Mouse (Mus musculus): ENCODE measurements around the gene LTO1. TPM values are rescaled to one million over a fixed set of nuclear protein-coding genes. Genes with fewer than 3 reads are reported as not detected.

LTO1 gene
- polyA plus RNA-seq (2014; fragmentation: Nextera tagmentation; extraction: Ambion mirVana): 22.6 and 23.3 TPM in 2 replicates

DNA sequence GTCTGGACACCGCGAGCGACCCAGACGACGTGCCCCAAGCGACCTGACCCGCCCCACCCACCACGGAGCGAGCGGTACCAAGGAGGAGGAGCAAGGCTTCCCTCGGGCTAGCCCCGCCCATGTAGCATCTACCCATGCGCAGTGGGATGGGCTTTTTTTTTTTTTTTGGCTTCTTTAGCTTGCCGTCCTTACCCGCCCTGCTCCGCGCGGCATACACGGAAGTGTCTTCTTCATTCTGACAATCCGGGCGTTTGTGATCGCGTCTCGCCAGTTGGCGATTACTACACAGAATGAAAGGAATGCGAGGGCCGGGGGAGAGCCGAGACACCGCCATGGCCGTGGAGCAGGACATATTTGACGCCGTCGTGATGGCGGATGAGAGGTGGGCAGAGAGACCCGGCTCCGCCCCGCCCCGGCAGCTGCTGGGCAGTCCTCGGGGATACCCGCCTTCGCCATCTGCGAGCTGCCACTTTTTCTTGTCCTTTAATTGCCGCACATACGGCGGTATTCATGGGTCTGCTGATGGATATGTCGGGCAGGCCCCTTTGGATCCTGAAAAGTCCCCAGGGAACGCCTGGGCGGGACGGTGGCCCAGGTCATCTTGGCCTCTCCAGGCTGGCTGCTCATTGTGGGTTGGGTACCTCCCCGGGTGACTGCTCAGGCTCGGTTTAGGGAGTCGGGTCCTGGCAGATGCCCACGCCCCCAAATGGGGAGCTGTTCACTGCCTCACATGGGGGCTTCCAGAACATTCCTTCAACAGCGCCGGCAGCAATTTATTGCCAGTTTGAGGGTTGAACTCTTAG, at the start of gene LTO1:
TSS of gene LTO1 (plus strand) at position 153 of the 803 bp plus-strand sequence.
- Histone ChIP-seq H3K4me3 (ENCODE audit: low read depth, low read length) (peak within 1 kb of the TSS; percentile 63), H3K36me3 (ENCODE audit: control insufficient read depth, insufficient read depth, low read length) (peaks cover 7% of the 10 kb centered on the region; the same call in 1 of the 2 replicates), H3K27ac (replicated peaks; ENCODE audit: low read depth, low read length) (no peak within 1 kb of the TSS), H3K9me3 (ENCODE audit: control insufficient read depth, low read length) (no peaks in the 10 kb centered on the region), H3K9ac (ENCODE audit: low read length) (peak within 1 kb of the TSS; percentile 72), H3K27me3 (ENCODE audit: control insufficient read depth, insufficient read depth, low read length) (no peaks in the 10 kb centered on the region), H3K4me1 (ENCODE audit: control insufficient read depth, insufficient read depth, low read length) (peaks cover 8% of the 10 kb centered on the region), H3K4me2 (ENCODE audit: low read depth, severe bottlenecking) (peak within 1 kb of the TSS; percentile 92)
- ATAC-seq (ENCODE audit: insufficient number of reproducible peaks, low FRiP score, low TSS enrichment, low read depth) (peak; percentile 87), DNase-seq (ENCODE audit: low spot score) (peak; percentile 92)
- WGBS: under 1% methylated on average over 55 of the region's 55 CpGs

DNA sequence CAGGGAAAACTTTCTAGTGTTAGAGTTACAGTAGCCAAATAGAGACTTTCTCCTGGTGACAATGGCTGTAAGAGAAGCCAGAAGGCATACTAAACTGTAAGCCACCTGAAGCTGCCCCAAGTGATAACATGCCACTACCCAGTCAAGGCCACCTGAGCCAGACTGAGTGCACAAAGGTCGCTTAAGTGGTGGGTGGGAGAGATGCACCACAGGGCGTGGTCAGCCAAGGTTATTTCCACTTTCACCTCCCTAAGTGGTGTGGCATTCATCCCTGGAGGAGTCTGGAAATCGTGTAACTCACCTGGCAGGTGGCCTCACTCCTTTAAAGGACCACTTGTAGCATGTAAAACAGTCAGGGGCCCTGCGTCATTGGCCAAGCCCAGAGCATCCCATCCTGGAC, 47.7 kb upstream of the LTO1 start:
- Histone ChIP-seq H3K9me3 (ENCODE audit: control insufficient read depth, low read length) (no peaks in the 10 kb centered on the region), H3K27ac (replicated peaks; ENCODE audit: low read depth, low read length) (no peak overlapping the region), H3K36me3 (ENCODE audit: control insufficient read depth, insufficient read depth, low read length) (no peaks in the 10 kb centered on the region), H3K4me3 (ENCODE audit: low read depth, low read length) (no peak overlapping the region), H3K9ac (ENCODE audit: low read length) (no peak overlapping the region), H3K27me3 (ENCODE audit: control insufficient read depth, insufficient read depth, low read length) (peaks cover 36% of the 10 kb centered on the region), H3K4me2 (ENCODE audit: low read depth, severe bottlenecking) (no peak overlapping the region), H3K4me1 (ENCODE audit: control insufficient read depth, insufficient read depth, low read length) (no peaks in the 10 kb centered on the region)
- WGBS: 74% methylated on average over 4 of the region's 4 CpGs
- DNase-seq (ENCODE audit: low spot score): no peak
- no peak for ATAC-seq (ENCODE audit: insufficient number of reproducible peaks, low FRiP score, low TSS enrichment, low read depth)

DNA sequence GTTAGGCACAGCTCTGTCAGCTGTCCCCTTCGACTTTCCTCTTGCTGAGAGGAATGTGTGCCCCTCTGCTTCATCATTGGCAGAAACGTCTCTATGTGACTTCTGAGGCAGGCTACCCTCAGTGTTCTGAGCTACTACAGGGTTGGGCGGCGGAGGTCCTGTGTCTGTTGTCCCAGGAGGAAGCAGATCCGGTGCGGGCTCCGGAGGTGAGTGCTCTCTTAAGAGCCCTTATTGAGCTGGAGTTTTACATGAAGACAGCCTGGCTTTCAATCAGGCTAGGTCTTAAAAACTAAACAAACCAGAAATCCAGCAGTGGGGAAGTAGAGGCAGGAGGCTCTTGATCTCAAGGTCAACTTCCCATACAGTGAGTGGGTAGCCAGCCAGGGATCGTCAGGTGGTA, 47.3 kb upstream of the LTO1 start:
- no peaks in the 10 kb centered on the region for H3K9me3 ChIP-seq (ENCODE audit: control insufficient read depth, low read length)
- 79% methylated on average over 8 of the region's 8 CpGs for WGBS
- peaks cover 32% of the 10 kb centered on the region for H3K27me3 ChIP-seq (ENCODE audit: control insufficient read depth, insufficient read depth, low read length)
- no peaks in the 10 kb centered on the region for H3K4me1 ChIP-seq (ENCODE audit: control insufficient read depth, insufficient read depth, low read length)
- H3K4me3 ChIP-seq (ENCODE audit: low read depth, low read length): no peak overlapping the region
- H3K4me2 ChIP-seq (ENCODE audit: low read depth, severe bottlenecking): no peak overlapping the region
- ATAC-seq (ENCODE audit: insufficient number of reproducible peaks, low FRiP score, low TSS enrichment, low read depth): no peak
- no peak for DNase-seq (ENCODE audit: low spot score)
- H3K27ac ChIP-seq (replicated peaks; ENCODE audit: low read depth, low read length): no peak overlapping the region
- H3K36me3 ChIP-seq (ENCODE audit: control insufficient read depth, insufficient read depth, low read length): no peaks in the 10 kb centered on the region
- H3K9ac ChIP-seq (ENCODE audit: low read length): no peak overlapping the region

DNA sequence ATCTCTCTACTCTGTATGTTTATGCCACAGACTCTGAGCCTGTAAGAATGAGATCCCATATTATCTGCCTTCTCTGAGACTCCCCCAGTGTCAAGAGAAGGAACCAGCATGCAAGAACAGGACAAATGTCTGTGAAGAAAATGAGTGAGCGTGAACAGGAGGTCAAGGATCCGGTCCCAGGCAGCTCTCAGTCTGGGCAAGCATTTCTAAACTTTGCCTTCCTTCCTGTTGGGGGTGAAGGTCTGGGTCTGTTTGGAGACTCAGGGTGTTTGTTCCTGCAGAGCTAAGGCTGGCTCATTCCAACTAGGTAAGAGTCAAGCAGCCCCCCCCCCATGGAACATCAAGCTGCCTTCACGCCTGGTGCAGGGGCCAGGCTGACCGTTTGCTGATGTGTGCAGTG, 42.5 kb upstream of the LTO1 start:
- no peaks in the 10 kb centered on the region for H3K27me3 ChIP-seq (ENCODE audit: control insufficient read depth, insufficient read depth, low read length)
- no peaks in the 10 kb centered on the region for H3K4me1 ChIP-seq (ENCODE audit: control insufficient read depth, insufficient read depth, low read length)
- H3K36me3 ChIP-seq (ENCODE audit: control insufficient read depth, insufficient read depth, low read length): no peaks in the 10 kb centered on the region
- DNase-seq (ENCODE audit: low spot score) (no peak), ATAC-seq (ENCODE audit: insufficient number of reproducible peaks, low FRiP score, low TSS enrichment, low read depth) (no peak)
- WGBS: 60% methylated on average over 4 of the region's 4 CpGs
- H3K9ac ChIP-seq (ENCODE audit: low read length): no peak overlapping the region
- H3K27ac ChIP-seq (replicated peaks; ENCODE audit: low read depth, low read length): no peak overlapping the region
- H3K4me3 ChIP-seq (ENCODE audit: low read depth, low read length): no peak overlapping the region
- H3K9me3 ChIP-seq (ENCODE audit: control insufficient read depth, low read length): no peaks in the 10 kb centered on the region
- no peak overlapping the region for H3K4me2 ChIP-seq (ENCODE audit: low read depth, severe bottlenecking)

DNA sequence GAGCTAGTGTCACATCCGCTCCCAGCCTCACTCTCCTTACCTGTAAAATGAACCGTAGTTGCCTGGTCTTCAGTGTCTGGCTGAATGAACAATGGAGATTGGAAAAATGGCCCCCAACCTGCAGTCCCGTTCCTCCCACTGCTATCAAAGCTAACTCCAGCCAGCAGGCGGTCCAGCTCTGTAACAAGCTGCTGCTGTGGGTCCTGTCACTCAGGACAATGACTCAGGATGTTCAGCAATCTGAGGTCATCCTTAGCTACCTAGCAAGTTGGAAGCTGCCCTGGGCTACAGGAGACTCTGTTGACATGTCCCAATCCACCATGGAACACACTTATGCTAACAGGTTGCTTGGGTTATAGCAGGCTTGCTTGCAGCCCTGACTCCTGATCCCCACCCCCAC, 41.7 kb upstream of the LTO1 start:
- WGBS: 78% methylated on average over 4 of the region's 4 CpGs
- H3K9me3 ChIP-seq (ENCODE audit: control insufficient read depth, low read length): no peaks in the 10 kb centered on the region
- no peaks in the 10 kb centered on the region for H3K27me3 ChIP-seq (ENCODE audit: control insufficient read depth, insufficient read depth, low read length)
- no peak overlapping the region for H3K4me3 ChIP-seq (ENCODE audit: low read depth, low read length)
- no peak for DNase-seq (ENCODE audit: low spot score)
- H3K4me1 ChIP-seq (ENCODE audit: control insufficient read depth, insufficient read depth, low read length): no peaks in the 10 kb centered on the region
- no peaks in the 10 kb centered on the region for H3K36me3 ChIP-seq (ENCODE audit: control insufficient read depth, insufficient read depth, low read length)
- no peak overlapping the region for H3K27ac ChIP-seq (replicated peaks; ENCODE audit: low read depth, low read length)
- H3K4me2 ChIP-seq (ENCODE audit: low read depth, severe bottlenecking): no peak overlapping the region
- ATAC-seq (ENCODE audit: insufficient number of reproducible peaks, low FRiP score, low TSS enrichment, low read depth): no peak
- H3K9ac ChIP-seq (ENCODE audit: low read length): no peak overlapping the region

DNA sequence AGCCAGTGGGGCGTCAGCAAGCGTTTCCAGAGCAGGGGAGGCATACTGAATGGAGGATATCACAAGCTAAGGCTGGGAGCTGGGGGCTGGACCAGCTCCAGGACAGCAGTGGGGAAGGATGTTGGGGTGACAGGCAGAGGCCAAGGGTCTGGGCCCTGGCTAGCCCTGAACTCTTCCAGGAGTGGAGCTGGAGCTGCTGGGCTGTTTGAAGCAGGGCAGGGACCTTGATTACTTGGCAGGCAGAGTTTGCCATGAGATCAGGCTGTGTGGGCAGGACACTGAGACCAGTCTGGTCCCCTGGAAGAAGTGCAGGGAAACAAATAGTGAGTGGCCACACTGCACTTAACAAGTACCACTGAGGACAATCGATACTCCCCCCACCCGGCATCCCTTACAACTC, 40.7 kb upstream of the LTO1 start:
- no peak overlapping the region for H3K27ac ChIP-seq (replicated peaks; ENCODE audit: low read depth, low read length)
- no peak overlapping the region for H3K9ac ChIP-seq (ENCODE audit: low read length)
- H3K27me3 ChIP-seq (ENCODE audit: control insufficient read depth, insufficient read depth, low read length): no peaks in the 10 kb centered on the region
- H3K36me3 ChIP-seq (ENCODE audit: control insufficient read depth, insufficient read depth, low read length): no peaks in the 10 kb centered on the region
- H3K4me2 ChIP-seq (ENCODE audit: low read depth, severe bottlenecking): no peak overlapping the region
- DNase-seq (ENCODE audit: low spot score): no peak
- no peaks in the 10 kb centered on the region for H3K4me1 ChIP-seq (ENCODE audit: control insufficient read depth, insufficient read depth, low read length)
- H3K9me3 ChIP-seq (ENCODE audit: control insufficient read depth, low read length): no peaks in the 10 kb centered on the region
- no peak for ATAC-seq (ENCODE audit: insufficient number of reproducible peaks, low FRiP score, low TSS enrichment, low read depth)
- H3K4me3 ChIP-seq (ENCODE audit: low read depth, low read length): no peak overlapping the region
- 65% methylated on average over 4 of the region's 4 CpGs for WGBS

DNA sequence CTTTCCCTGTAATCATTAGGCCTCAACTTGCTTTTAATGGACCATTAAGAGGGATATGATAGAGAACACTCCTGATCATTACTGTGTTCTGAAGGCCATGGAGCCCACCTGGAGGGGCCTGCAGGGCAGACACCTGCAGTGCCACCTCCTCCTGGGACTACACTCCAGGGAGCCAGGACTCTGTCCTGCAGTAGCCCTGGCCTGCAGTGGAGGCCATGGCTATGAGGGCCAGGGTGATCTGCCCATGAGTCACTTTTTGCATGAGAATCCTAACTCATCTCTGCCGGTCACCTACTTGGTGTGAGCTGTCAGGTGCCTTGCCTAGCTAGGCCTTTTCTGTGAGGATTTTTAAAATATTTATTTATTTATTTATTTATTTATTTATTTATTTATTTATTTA, 36.5 kb upstream of the LTO1 start:
- Histone ChIP-seq H3K4me2 (ENCODE audit: low read depth, severe bottlenecking) (no peak overlapping the region), H3K27me3 (ENCODE audit: control insufficient read depth, insufficient read depth, low read length) (no peaks in the 10 kb centered on the region), H3K4me1 (ENCODE audit: control insufficient read depth, insufficient read depth, low read length) (0 out of 2 replicates have a peak, but pooled peaks cover 3% of the 10 kb centered on the region), H3K9ac (ENCODE audit: low read length) (no peak overlapping the region), H3K36me3 (ENCODE audit: control insufficient read depth, insufficient read depth, low read length) (no peaks in the 10 kb centered on the region), H3K9me3 (ENCODE audit: control insufficient read depth, low read length) (no peaks in the 10 kb centered on the region), H3K4me3 (ENCODE audit: low read depth, low read length) (no peak overlapping the region), H3K27ac (replicated peaks; ENCODE audit: low read depth, low read length) (no peak overlapping the region)
- DNase-seq (ENCODE audit: low spot score): no peak
- ATAC-seq (ENCODE audit: insufficient number of reproducible peaks, low FRiP score, low TSS enrichment, low read depth): no peak
- 92% methylated on average over 1 of the region's 1 CpGs for WGBS

DNA sequence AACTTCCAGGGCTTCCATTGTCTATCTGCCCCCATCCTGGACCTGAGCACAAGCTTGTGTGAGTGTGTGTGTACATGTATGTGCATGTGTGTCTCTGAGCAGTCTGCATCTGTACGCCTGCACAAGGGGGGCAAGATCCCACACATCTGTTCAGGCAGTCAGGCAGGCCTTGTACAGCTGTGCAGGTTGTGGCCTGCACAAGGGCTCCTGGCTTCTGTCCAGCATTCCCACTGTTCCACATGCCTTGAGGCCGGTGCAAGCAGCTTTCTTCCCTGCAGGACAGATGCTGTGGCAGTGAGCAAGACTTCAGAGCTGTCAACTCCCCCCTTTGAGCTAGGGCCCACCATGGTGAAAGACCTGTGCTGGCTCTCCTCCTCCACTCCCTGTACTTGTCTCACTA, 31.8 kb upstream of the LTO1 start:
- Histone ChIP-seq H3K4me3 (ENCODE audit: low read depth, low read length) (no peak overlapping the region), H3K4me1 (ENCODE audit: control insufficient read depth, insufficient read depth, low read length) (0 out of 2 replicates have a peak, but pooled peaks cover 3% of the 10 kb centered on the region), H3K9me3 (ENCODE audit: control insufficient read depth, low read length) (no peaks in the 10 kb centered on the region), H3K27ac (replicated peaks; ENCODE audit: low read depth, low read length) (no peak overlapping the region), H3K9ac (ENCODE audit: low read length) (no peak overlapping the region), H3K27me3 (ENCODE audit: control insufficient read depth, insufficient read depth, low read length) (no peaks in the 10 kb centered on the region), H3K4me2 (ENCODE audit: low read depth, severe bottlenecking) (no peak overlapping the region), H3K36me3 (ENCODE audit: control insufficient read depth, insufficient read depth, low read length) (no peaks in the 10 kb centered on the region)
- no peak for ATAC-seq (ENCODE audit: insufficient number of reproducible peaks, low FRiP score, low TSS enrichment, low read depth)
- WGBS: 27% methylated on average over 2 of the region's 2 CpGs
- peak; percentile 52 for DNase-seq (ENCODE audit: low spot score)

All from limb, embryonic 11.5 days (tissue).